Mouse (Mus musculus) gonadal fat pad, adult 2 months (tissue): ENCODE results near the gene Lrrc74a. TPM values are rescaled to one million over a fixed set of nuclear protein-coding genes. Genes with fewer than 3 reads are reported as not detected.

Experiments
- DNase-seq: peaks from one replicate; pipeline ENCODE4 v3.0.0-alpha.2; 2012; ENCODE audit warnings: low read depth
- polyA plus RNA-seq: library from polyadenylated mRNA; depleted of rRNA; stranded (reverse); fragments of >200 nt; gene quantifications from 2 replicates; pipeline ENCODE4 v1.2.3, GENCODE M21; 2012

The Lrrc74a gene
- polyA plus RNA-seq, 1 experiment, result 0.34 TPM

DNA sequence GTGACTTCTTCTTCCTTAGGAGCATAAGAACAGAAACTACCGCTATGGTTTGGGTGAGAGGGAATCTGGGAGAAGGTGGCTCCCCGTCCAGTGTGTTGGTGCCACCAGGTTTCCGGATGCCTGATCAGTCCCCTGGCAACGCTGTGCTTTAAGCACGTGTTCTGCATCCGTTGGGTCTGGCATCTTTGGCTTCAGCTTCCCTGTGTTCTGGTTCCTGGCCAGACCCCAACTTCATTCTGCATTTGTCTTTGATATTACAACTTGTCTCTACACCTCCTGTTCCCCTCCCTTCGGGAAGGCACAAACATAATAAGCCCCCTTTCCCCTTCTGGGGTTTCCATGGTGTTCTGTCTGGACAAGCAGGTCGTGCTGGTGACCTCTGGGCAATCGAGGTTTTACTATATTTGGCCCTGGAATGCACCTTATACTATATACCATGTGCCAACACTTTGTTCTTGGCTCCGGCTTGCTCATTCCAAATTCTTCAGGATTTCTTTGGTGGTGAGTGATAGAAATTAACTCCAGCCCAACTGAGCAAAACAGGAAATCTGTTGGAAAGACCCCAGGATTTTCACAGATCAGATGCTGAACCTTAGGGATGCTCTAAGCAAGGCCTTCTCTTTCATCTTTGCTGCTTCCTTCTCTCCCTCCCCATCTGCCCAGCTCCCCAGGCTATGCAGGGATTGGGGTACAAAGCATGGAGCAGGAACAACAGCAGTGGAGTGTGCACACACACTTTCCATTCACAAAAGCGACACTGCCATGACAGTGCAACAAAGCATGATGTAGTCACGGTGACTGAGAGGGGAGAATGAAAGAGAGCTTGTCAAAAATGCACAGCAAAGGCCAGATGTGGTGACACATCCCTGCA, 52.2 kb downstream of the Lrrc74a start:
- DNase-seq, result no peak

DNA sequence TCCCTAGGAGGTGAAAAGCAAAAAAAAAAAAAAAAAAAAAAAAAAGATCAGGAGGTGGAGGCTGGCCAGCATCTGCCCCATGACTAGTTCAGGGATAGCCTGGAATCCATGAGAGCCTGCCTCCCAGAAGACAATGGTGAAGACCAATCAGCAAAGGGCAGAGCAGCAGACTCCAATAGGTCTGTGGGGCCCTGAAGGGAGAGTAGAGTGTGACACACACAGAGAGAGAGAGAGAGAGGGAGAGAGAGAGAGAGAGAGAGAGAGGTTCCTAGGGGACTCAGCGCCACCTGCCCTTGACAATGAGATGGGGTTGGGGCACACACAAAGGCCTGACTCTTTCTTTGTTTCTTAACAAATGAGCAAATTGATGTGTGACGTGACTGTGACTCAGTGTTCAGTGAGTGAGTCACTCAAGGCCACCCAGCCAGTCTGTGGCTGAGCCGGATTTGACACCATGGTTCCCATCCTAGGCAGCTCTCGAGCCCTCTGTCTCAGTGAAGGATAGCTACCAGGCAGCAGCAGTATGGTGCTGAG, 52.9 kb downstream of the Lrrc74a start:
- DNase-seq, result no peak

DNA sequence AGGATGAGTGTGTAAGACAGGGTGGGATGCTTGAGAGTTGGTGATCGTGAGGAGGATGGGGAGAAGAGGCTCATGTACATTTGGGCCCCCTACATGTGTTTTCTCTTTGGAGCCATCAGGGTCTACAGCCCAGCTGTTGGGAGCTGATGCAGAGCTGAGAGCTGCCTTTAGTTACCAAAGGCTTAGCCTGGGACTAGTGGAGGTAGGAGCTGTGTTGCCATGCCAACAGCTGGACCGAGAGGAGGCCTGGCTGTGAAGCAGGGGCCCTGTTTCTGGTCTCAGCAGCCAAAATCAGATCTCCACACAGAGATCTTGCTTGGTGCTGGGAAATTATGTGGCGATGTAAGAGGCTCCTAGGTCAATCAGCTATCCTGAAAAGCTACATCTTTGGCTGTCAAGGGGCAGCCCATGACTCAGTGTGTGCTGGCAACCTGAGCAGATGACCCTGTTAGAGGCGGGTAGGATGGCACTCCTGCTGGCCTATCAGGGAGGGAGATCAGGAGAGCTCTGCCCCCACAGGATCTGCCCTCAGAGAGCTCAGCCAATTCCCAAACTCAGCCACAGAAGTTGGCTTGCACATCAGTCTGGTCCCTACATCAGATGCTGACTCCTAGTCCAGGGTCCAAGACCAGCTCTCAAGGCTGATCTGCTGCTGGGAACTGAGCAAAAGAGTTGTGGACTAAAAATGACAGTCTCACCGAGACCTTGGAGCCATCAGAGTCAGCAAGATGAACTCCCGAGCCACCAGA, 56.1 kb downstream of the Lrrc74a start:
- no peak for DNase-seq

DNA sequence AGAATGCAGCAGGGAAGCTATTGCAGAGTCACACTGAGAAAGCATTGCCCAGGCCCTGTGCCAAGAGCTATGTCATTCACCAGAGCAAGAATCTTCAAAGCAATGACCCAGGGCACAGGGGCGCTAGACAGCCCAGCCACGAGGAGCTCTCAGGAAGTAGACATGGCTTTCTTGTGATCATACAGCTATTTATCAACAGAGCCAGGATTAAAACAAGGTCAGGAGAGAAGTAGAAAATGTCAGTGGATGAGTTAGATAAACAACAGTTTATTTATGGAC, 56.6 kb downstream of the Lrrc74a start:
- no peak for DNase-seq

DNA sequence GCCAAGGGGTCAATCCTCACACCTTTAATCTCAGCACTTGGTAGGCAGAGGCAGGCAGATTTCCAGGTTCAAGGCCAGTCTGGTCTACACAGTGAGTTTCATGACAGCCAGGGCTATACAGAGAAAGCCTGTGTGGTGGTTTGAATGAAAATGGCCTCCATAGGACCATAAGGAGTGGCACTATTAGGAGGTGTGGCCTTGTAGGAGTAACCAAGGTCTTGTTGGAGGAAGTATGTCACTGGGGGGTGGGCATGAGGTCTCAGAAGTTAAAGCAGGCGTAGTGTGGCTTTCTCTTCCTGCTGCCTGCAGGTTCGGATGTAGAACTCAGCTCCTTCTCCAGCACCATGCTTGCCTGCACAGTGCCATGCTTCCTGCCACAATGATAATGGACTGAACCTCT, 57.8 kb downstream of the Lrrc74a start:
- no peak for DNase-seq

DNA sequence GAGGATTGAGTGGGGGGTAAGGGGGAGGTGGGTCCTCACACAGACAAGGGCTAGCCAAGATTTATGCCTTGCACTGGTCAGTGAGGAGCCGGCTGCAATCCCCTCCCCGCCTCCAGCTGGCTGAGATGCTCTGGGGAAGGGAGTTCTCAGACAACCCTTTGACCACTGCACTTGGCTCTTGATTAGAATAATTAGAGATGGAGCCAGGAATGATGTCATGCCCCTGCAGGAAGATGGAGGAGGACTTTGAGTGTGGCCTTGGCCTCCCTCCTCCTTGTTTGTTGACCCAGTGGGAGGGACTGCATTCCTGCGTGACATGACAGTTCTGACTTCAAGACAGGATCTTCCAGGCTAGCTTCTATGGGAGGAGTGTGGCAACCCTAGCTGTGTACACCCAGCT, 59.7 kb downstream of the Lrrc74a start:
- DNase-seq, result no peak

DNA sequence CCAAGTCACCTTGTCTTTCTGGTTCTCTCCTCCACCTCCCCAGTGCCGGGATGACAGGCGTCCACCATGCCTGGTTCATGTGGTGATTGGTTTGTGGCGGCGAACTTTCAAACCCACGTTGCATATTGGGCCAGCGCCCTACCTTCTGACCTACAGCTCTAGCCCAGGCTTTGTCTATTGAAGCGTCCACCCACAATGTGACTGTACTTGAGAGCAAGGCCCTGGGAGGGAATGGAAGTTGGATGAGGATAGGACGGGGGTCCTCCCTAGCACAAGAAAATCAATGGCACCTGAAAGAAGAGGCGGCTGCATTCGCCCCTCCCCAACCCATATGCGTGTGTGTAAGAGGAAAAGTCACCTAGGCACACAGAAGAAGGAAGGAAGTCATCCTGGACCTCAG, 60.2 kb downstream of the Lrrc74a start:
- no peak for DNase-seq

DNA sequence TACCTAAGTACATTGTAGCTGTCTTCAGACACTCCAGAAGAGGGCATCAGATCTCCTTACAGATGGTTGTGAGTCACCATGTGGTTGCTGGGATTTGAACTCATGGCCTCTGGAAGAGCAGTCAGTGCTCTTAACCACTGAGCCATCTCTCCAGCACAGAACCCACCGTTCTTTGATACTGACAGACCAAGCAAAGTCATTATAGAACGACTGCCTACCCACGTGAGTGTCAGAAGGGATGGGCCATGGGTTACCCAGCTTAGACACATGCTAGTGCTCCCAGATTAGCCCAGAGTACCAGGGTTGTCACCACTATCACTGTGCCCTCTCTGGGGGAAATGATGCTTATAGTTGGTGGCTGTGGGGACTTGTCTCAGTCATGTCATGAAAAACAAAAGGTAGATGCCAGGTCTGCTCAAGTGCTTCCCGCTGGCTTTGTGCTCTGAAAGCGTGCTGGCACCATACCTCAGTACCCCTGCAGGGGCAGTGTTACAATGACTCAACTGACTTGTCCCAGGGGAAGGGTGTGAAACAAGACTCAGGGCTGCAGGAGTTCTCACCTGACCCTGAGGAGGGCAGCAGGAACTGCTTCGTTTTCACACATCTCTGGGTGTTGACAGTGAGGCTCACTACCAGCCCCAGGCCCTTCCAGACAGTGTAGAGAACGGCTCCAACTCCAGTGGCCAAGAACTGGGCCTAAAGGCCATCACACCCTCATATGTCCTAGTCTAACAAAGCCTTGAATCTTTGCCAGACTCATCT, 61.1 kb downstream of the Lrrc74a start:
- no peak for DNase-seq

DNA sequence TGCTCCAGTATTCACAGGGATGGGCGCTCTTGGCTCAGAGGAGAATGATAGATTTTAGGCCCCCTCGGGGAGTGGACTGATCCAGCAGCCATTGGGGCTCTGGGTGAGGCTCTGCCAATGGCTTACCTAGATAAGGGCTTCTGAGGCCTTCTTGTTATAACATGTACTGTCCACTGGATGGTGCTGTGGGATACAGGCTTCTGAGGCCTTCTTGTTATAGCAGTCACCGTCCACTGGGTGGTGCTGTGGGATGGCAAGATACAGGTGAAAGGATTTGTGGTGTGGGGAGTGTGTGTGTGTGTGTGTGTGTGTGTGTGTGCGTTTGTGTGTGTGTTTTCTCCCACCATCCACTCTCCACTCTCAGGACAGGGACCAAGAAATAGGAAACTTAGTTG, 61.7 kb downstream of the Lrrc74a start:
- DNase-seq, result no peak

DNA sequence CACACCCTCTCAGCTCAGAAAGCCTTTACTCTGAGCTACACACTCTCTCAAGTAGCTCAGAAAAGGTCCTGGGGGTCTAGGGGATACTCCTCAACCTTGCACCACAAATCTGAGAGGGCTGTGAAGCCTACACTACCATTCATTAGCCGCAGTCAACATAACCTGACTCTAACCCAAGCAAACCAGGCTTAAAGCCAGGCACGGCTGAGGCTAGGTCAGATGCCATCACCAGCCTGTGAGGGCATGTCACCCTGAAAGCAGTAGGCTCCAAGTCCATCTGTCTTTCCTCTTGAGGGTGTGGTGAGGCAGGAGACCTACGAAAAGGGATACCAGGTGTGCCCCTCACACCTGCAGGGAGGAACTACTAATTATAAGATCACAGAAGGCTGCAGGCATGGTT, 62.2 kb downstream of the Lrrc74a start:
- DNase-seq, result no peak

DNA sequence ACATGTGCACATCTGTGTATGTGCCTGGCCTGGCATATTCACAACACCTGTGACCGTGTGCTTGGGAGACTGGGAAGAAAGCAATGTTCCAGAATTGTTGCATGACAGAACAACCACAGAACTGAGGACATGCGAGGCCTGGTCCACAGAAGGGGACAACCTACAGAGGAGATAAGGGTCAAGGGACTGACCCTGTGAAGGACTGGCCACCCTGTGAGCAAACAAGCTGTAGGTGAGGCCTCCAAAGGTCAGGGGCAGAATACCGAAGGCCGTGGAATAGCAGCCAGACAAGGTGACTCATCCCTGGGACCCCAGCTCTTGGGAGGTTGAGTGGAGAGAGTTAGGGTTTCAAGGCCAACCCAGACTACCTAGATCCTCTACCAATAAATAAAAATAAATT, 63.6 kb downstream of the Lrrc74a start:
- DNase-seq, result no peak

DNA sequence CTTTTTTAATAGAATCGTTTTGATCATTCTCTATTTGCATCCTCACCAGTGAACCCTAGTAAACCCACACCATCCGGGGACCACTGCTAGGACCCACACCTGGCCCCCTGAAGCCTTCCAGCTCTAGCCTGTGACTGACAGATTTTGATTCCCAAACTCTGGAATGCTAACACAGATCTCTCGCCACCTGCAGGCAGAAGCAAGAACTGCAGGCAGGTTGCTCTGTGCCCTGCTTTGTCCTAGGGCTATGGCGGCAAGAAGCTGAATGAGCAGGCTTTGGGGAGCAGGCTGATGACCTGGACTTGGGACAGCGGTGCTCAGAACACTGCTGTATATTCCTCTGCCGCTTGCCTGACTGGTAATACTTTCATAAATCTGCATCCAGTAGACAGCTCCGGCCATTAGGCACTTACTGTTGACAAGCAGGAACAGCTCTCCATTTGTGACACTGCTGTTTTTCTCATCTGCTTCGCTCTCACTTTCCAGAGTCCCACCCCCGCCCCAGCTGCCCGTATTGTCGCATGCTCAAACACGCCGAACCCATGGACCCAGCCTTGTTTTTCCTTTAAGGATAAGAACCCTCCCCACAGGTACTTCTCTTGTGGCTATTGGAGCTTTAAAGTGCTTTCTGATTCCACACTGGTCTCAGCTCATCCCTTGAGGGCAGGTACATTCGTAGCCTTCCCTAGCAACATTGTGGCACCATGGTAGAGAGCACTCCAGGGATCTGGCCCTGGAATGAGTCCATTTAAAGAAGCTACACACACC, 64.8 kb downstream of the Lrrc74a start:
- DNase-seq, result peak; percentile 85

DNA sequence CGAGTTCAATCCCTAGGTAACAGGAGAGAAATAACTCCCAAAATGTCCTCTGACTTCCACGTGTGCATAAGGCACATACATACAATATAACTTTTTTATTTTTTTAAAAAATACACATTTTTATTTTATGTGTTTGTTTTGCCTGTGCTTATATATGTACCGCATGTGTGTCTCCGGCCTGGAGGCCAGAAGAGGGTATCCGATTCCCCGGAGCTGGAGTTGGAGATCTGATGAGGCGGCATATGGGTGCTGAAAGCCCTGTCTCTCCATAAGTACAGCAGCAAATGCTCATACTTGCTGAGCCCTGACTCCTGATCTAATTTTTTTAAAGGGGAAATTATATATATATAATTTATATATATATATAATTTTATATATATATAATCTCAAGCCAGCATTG, 65.6 kb downstream of the Lrrc74a start:
- no peak for DNase-seq

DNA sequence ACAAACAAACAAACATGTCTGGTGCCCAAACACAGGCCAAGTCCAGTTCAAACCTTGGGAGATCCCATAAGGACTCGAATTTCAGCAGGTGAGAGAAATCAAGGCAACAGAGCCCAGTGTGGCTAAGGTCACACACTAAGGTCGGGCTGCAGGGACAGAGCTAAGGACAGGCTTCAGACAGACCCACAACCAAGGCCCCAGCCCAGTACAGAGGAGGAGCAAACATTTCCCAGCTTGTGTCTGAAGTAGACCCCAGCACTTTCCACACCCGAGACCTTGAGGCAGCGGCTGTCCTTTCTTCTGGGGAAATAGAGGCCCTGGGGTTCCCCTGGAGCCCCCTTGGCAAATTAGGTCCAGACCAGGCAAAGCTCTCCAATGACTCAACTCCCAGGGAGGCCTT, 66.2 kb downstream of the Lrrc74a start:
- no peak for DNase-seq

DNA sequence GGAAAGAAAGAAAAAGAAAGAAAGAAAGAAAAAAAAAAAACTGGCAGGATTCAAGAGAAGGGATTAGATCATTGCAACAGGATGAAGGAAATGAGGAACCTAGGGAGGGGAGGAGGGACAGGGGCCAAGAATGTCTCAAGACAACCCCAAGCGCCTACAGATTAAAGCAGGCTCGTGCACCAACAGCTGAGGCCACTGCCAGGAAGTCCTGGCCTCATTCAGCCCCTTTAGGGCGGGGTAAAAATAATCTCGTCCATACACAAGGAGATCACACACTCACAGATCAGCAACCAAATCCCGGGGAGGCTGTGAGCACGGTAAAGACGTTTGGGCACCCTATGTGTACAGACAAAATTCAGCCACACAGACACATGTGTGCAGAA, 66.6 kb downstream of the Lrrc74a start:
- peak; percentile 84 for DNase-seq

DNA sequence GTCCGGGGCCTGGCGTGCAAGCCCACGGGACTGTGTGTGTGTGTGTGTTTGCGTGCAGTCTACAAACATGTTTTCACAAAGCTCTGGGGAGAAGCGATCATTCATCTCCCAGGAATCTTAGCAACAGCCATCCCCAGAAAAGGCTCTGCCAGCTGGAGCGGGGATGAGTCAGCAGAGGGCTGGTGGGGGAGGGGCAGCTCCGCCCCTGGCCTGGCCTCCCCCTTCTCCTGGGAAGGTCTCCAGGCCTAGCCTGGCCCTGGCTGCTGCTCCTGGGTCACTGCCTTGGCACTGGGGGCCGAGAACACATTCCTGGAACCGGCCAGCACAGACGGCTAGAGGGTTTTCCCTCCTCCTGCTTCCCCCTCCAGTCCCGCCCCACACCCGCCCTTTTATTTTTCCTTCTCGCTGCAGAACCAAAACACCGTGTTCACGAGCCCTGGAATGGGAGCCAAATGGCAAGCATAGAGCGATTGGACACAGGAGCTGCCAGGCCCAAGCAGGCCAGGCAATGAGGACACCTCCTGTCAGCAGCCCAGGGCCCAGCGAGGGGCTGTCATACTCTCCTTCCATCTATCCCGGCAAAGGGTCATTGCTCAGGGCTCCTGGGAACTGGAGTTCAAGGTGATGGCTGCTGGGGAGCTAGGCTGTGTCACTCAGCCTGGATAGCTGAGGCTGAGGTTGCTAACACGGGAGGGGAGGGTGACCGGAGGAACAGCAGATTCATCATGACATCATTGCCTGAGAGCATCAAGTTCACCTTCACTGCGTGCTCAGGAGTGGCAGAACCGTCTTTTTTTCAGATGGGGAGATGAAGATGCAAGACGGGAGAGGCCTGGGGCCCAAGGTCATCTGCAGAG, 67.2 kb downstream of the Lrrc74a start:
- DNase-seq, result peak; percentile 77

DNA sequence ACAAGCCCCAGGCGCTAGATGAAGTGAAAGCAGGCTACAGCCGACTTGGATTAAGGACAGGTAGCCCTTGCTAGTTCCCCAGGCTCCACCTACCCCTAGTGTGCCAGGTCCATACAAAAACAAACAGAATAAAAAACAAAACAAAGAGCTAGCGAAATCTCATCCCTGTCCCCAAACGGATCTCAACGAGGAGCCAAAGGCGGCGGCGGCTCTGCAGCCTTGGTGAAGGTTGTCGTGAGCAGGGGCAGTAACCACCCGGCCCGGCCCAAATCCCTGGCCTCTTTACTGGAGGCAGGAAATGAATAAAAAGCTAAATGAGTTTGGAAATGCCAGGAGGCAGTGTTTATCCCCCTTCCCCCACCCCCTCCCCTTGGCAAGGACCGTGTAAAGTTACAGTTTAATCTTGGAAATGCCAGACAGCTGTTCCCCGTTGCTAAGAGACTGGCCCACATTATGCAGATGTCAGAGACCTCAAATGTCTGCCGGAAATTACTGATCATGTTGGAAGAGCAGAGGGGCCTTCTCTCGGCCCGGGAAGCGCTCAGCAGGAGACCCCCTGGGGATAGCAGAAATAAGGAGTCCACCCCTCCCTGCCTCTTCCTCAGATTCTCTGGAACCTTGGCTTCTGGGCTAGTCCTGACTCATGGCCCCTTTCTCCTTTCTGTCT, 68.0 kb downstream of the Lrrc74a start:
- DNase-seq, result no peak

DNA sequence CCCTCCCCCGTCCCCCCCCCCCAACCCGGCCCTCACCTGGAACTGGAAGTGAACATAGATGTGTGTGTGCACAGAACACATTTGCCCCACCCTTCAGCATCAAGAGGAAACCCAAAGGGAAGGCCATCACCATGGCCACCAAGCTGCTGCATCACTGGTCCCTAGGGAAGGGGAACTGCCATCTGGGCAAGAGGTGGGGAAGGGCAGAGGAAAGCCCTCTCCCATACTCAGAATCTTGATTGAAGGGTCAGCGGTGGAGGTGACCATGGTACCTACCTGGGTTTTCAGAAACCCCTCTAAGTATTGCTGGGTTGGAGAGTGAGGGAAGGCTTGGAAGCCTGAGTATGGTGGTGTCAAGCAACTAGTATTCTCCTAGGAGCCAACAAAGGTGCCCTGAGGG, 68.7 kb downstream of the Lrrc74a start:
- no peak for DNase-seq

DNA sequence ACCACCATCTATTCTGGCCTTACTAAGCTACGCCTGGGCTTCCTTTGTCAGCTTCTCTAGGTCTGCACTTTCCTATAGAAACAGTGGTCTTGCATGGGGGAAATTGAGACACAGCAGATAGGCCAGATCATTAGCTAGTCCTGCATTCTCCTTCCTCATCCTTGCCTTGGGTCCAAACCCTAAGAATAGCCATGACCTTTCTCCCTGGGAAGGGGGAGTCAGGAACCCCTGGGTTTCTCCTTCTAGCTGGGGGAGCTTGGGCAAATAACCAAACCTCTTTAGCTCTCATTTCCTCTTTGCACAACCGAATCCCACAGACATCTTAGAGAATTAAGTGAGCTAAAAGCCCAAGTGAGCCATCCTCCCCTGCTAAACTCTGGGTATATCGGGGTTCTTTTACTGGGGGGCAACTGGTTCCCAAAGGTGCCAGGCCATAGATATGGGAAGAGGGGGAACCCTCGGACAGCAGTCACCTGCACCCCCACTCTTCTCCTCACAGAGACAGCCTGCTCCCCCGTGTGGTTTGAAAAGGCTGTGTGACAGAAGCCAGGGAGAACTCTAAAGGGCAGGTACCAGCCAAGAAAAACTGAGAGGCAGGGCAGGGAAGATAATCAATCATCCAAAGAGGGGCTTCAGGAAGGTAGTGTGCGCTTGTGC, 69.6 kb downstream of the Lrrc74a start:
- DNase-seq, result no peak

DNA sequence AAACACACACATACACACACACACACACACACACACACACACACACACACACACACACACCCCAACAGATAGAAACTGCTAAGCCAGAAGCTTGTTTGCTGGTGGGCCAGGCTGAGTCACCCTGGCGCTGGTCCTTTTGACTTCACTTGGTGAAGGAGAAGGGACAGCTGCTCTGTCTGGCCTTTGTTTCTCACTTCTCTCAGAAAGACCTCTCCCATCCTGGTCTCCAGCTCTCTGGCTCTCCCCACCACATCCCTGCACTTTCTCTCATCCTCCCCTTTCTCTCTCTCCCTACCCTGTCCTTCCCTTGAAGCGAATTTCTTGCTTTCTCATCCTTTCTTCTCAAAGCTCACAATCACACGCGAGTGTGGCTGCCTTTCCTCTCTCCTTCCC, 70.1 kb downstream of the Lrrc74a start:
- DNase-seq, result no peak
